Comparison of ENCODE assay signal across 10 mouse cellular contexts in genomic region chr3:107261851-107262165, GRCm38 (mm10). TPM values are rescaled to one million over a fixed set of nuclear protein-coding genes. Genes with fewer than 3 reads are reported as not detected.
DNase-seq lines count a peak whose midpoint lies in the region; ATAC-seq and TF ChIP-seq lines count a peak whose summit lies in the region.
"Had no signal": no experiment of that assay in that cellular context is flagged by ENCODE, and none has a peak within 500 bp of the region (broad histone marks: within the 10 kb centered on the region; RNA-seq: fewer than 3 reads in every experiment).

No protein-coding gene starts in this region.

- TF ChIP-seq EP300 in stomach, postnatal 0 days (optimal IDR thresholded peaks at IDR 0.05), result no peak

- WGBS in hindbrain, embryonic 11.5 days, result 53% methylated on average over 7 of the region's 7 CpGs
- WGBS in hindbrain, embryonic 10.5 days, result 62% methylated on average over 7 of the region's 7 CpGs
- WGBS in stomach, embryonic 14.5 days, result 54% methylated on average over 7 of the region's 7 CpGs
- WGBS in stomach, postnatal 0 days, result 47% methylated on average over 7 of the region's 7 CpGs
- WGBS in hindbrain, embryonic 16.5 days, result 29% methylated on average over 7 of the region's 7 CpGs

- no peaks in the 10 kb centered on the region for H3K36me3 ChIP-seq in hindbrain, embryonic 11.5 days (ENCODE audit: control insufficient read depth, insufficient read depth, low read length)
- no peaks in the 10 kb centered on the region for H3K36me3 ChIP-seq in hindbrain, embryonic 10.5 days
- H3K36me3 ChIP-seq in stomach, embryonic 14.5 days (ENCODE audit: control insufficient read depth, insufficient read depth, low read length), result no peaks in the 10 kb centered on the region
- no peaks in the 10 kb centered on the region for H3K36me3 ChIP-seq in stomach, postnatal 0 days (ENCODE audit: control insufficient read depth, insufficient read depth, low read length)
- H3K36me3 ChIP-seq in hindbrain, embryonic 16.5 days (ENCODE audit: control insufficient read depth, insufficient read depth, low read length), result no peaks in the 10 kb centered on the region
- no peaks in the 10 kb centered on the region for H3K36me3 ChIP-seq in splenic B cell, adult 2 months (ENCODE audit: control insufficient read depth, insufficient read depth, low read length, poor library complexity, severe bottlenecking)
- H3K36me3 ChIP-seq: G1E; liver, embryonic 13.5 days had no signal

- H3K27ac ChIP-seq in hindbrain, embryonic 11.5 days (ENCODE audit: low read depth, low read length), result no peak overlapping the region
- H3K27ac ChIP-seq in hindbrain, embryonic 10.5 days, result no peak overlapping the region
- H3K27ac ChIP-seq in stomach, embryonic 14.5 days (ENCODE audit: low read length), result peak overlapping the region; percentile 45; the same call in 1 of the 2 replicates
- no peak overlapping the region for H3K27ac ChIP-seq in stomach, postnatal 0 days (replicated peaks)
- H3K27ac ChIP-seq in hindbrain, embryonic 16.5 days (ENCODE audit: low read depth, low read length), result no peak overlapping the region
- H3K27ac ChIP-seq: liver, embryonic 13.5 days had no signal

- TF ChIP-seq CTCF in stomach, postnatal 0 days (IDR thresholded peaks at IDR 0.05; ENCODE audit: low read depth), result no peak

- no peaks in the 10 kb centered on the region for H3K27me3 ChIP-seq in hindbrain, embryonic 11.5 days (ENCODE audit: control insufficient read depth, insufficient read depth, low read length)
- H3K27me3 ChIP-seq in hindbrain, embryonic 10.5 days (ENCODE audit: insufficient read depth, poor library complexity, severe bottlenecking), result no peaks in the 10 kb centered on the region
- no peaks in the 10 kb centered on the region for H3K27me3 ChIP-seq in stomach, embryonic 14.5 days (ENCODE audit: control insufficient read depth, insufficient read depth, low read length)
- H3K27me3 ChIP-seq in stomach, postnatal 0 days (ENCODE audit: control insufficient read depth, insufficient read depth, low read length), result no peaks in the 10 kb centered on the region
- no peaks in the 10 kb centered on the region for H3K27me3 ChIP-seq in hindbrain, embryonic 16.5 days (replicated peaks; ENCODE audit: control insufficient read depth, insufficient read depth, low read length)
- no peaks in the 10 kb centered on the region for H3K27me3 ChIP-seq in splenic B cell, adult 2 months (ENCODE audit: control insufficient read depth, insufficient read depth, low read length, poor library complexity, severe bottlenecking)
- H3K27me3 ChIP-seq: liver, embryonic 13.5 days had no signal

- ATAC-seq in hindbrain, embryonic 11.5 days (ENCODE audit: low FRiP score), result peak; percentile 60
- ATAC-seq in stomach, embryonic 14.5 days (ENCODE audit: insufficient number of reproducible peaks, insufficient read depth, low FRiP score, low read depth), result no peak
- no peak for ATAC-seq in stomach, postnatal 0 days (ENCODE audit: low FRiP score, low TSS enrichment)
- ATAC-seq in hindbrain, embryonic 16.5 days, result peak; percentile 46

- H3K4me1 ChIP-seq in hindbrain, embryonic 11.5 days (replicated peaks; ENCODE audit: control insufficient read depth, insufficient read depth, low read length), result no peaks in the 10 kb centered on the region
- H3K4me1 ChIP-seq in hindbrain, embryonic 10.5 days (replicated peaks), result peaks cover 14% of the 10 kb centered on the region
- H3K4me1 ChIP-seq in stomach, embryonic 14.5 days (ENCODE audit: control insufficient read depth, insufficient read depth, low read length), result 0 out of 2 replicates have a peak, but pooled peaks cover 5% of the 10 kb centered on the region
- peaks cover 2% of the 10 kb centered on the region; the same call in 1 of the 2 replicates for H3K4me1 ChIP-seq in stomach, postnatal 0 days (replicated peaks; ENCODE audit: control insufficient read depth, insufficient read depth)
- H3K4me1 ChIP-seq in hindbrain, embryonic 16.5 days (ENCODE audit: control insufficient read depth, insufficient read depth, low read depth, low read length), result peaks cover 7% of the 10 kb centered on the region
- H3K4me1 ChIP-seq: liver, embryonic 13.5 days had no signal

- H3K4me3 ChIP-seq in hindbrain, embryonic 11.5 days (ENCODE audit: low read depth, low read length), result no peak overlapping the region
- no peak overlapping the region for H3K4me3 ChIP-seq in hindbrain, embryonic 10.5 days
- no peak overlapping the region for H3K4me3 ChIP-seq in stomach, embryonic 14.5 days (ENCODE audit: low read depth, low read length)
- no peak overlapping the region for H3K4me3 ChIP-seq in stomach, postnatal 0 days (ENCODE audit: low read depth, low read length)
- H3K4me3 ChIP-seq in hindbrain, embryonic 16.5 days (ENCODE audit: low read length), result no peak overlapping the region
- H3K4me3 ChIP-seq: liver, embryonic 13.5 days had no signal

- no peak for DNase-seq in hindbrain, embryonic 11.5 days (ENCODE audit: low spot score)
- DNase-seq in hindbrain, embryonic 10.5 days (ENCODE audit: low spot score), result no peak
- no peak for DNase-seq in stomach, postnatal 0 days (ENCODE audit: low spot score)
- DNase-seq in splenic B cell, adult 2 months (ENCODE audit: low read depth, low spot score), result peak; percentile 36
- DNase-seq in embryo, embryonic 10 days (ENCODE audit: low spot score), result no peak
- no peak for DNase-seq in frontal cortex, postnatal 10 days (ENCODE audit: low spot score in 2 of 2)
- DNase-seq: liver, embryonic 13.5 days had no signal

- no peak overlapping the region for H3K4me2 ChIP-seq in hindbrain, embryonic 11.5 days (replicated peaks; ENCODE audit: low read depth, low read length)
- no peak overlapping the region for H3K4me2 ChIP-seq in stomach, embryonic 14.5 days (replicated peaks; ENCODE audit: low read depth, low read length)
- no peak overlapping the region for H3K4me2 ChIP-seq in stomach, postnatal 0 days (replicated peaks; ENCODE audit: low read depth)
- H3K4me2 ChIP-seq in hindbrain, embryonic 16.5 days (ENCODE audit: low read length), result no peak overlapping the region
- H3K4me2 ChIP-seq: liver, embryonic 13.5 days had no signal

- H3K9ac ChIP-seq in hindbrain, embryonic 11.5 days (ENCODE audit: low read depth, low read length), result no peak overlapping the region
- no peak overlapping the region for H3K9ac ChIP-seq in stomach, embryonic 14.5 days (replicated peaks; ENCODE audit: low read depth, low read length)
- H3K9ac ChIP-seq in stomach, postnatal 0 days (ENCODE audit: low read length), result no peak overlapping the region
- no peak overlapping the region for H3K9ac ChIP-seq in hindbrain, embryonic 16.5 days (ENCODE audit: low read depth, low read length)
- H3K9ac ChIP-seq: liver, embryonic 13.5 days had no signal

- no peaks in the 10 kb centered on the region for H3K9me3 ChIP-seq in hindbrain, embryonic 11.5 days (ENCODE audit: control insufficient read depth, low read length)
- no peaks in the 10 kb centered on the region for H3K9me3 ChIP-seq in hindbrain, embryonic 10.5 days
- H3K9me3 ChIP-seq in stomach, embryonic 14.5 days (ENCODE audit: control insufficient read depth, low read depth, low read length), result no peaks in the 10 kb centered on the region
- no peaks in the 10 kb centered on the region for H3K9me3 ChIP-seq in stomach, postnatal 0 days (ENCODE audit: control insufficient read depth, low read length)
- no peaks in the 10 kb centered on the region for H3K9me3 ChIP-seq in hindbrain, embryonic 16.5 days (ENCODE audit: control insufficient read depth, low read length)
- H3K9me3 ChIP-seq: G1E; liver, embryonic 13.5 days had no signal

RNA-seq across cellular contexts. Expression of gene Lamtor5, which starts 16.9 kb away (rescaled TPM):
- 203 TPM in 2 replicates for polyA plus RNA-seq in hindbrain, embryonic 11.5 days (2014; fragmentation: Nextera tagmentation; extraction: Ambion mirVana)
- polyA plus RNA-seq in hindbrain, embryonic 10.5 days (2016; fragmentation: Nextera tagmentation; extraction: Ambion mirVana), result 202 and 225 TPM in 2 replicates
- 196 and 201 TPM in 2 replicates for polyA plus RNA-seq in stomach, embryonic 14.5 days (2014; fragmentation: Nextera tagmentation; extraction: Ambion mirVana)
- polyA plus RNA-seq in stomach, postnatal 0 days (2015; fragmentation: Nextera tagmentation; extraction: Ambion mirVana), result 186 and 189 TPM in 2 replicates
- polyA plus RNA-seq in hindbrain, embryonic 16.5 days (2015; fragmentation: Nextera tagmentation; extraction: Ambion mirVana), result 180 and 182 TPM in 2 replicates

RNA-seq across cellular contexts. Expression of gene Prok1, which starts 22.3 kb away (rescaled TPM):
- polyA plus RNA-seq in hindbrain, embryonic 11.5 days (2014; fragmentation: Nextera tagmentation; extraction: Ambion mirVana), result 0.06 TPM in 1 of 2 replicates, not detected in the other
- 0.05 TPM in 1 of 2 replicates, not detected in the other for polyA plus RNA-seq in hindbrain, embryonic 10.5 days (2016; fragmentation: Nextera tagmentation; extraction: Ambion mirVana)
- not detected in 2 replicates for polyA plus RNA-seq in stomach, embryonic 14.5 days (2014; fragmentation: Nextera tagmentation; extraction: Ambion mirVana)
- polyA plus RNA-seq in stomach, postnatal 0 days (2015; fragmentation: Nextera tagmentation; extraction: Ambion mirVana), result 10.5 and 11.3 TPM in 2 replicates
- 0.17 and 0.19 TPM in 2 replicates for polyA plus RNA-seq in hindbrain, embryonic 16.5 days (2015; fragmentation: Nextera tagmentation; extraction: Ambion mirVana)
- polyA plus RNA-seq: liver, embryonic 13.5 days had no signal

RNA-seq across cellular contexts. Expression of gene Slc16a4, which starts 29.2 kb away (rescaled TPM):
- polyA plus RNA-seq in hindbrain, embryonic 11.5 days (2014; fragmentation: Nextera tagmentation; extraction: Ambion mirVana), result 2.2 and 4.0 TPM in 2 replicates
- polyA plus RNA-seq in hindbrain, embryonic 10.5 days (2016; fragmentation: Nextera tagmentation; extraction: Ambion mirVana), result 1.9 and 2.3 TPM in 2 replicates
- 5.2 and 5.7 TPM in 2 replicates for polyA plus RNA-seq in stomach, embryonic 14.5 days (2014; fragmentation: Nextera tagmentation; extraction: Ambion mirVana)
- 1.9 and 2.1 TPM in 2 replicates for polyA plus RNA-seq in stomach, postnatal 0 days (2015; fragmentation: Nextera tagmentation; extraction: Ambion mirVana)
- 3.0 and 3.1 TPM in 2 replicates for polyA plus RNA-seq in hindbrain, embryonic 16.5 days (2015; fragmentation: Nextera tagmentation; extraction: Ambion mirVana)
- polyA plus RNA-seq: G1E had no signal

RNA-seq across cellular contexts. Expression of gene A630076J17Rik, which starts 31.4 kb away (rescaled TPM):
- not detected in 2 replicates for polyA plus RNA-seq in hindbrain, embryonic 11.5 days (2014; fragmentation: Nextera tagmentation; extraction: Ambion mirVana)
- not detected in 2 replicates for polyA plus RNA-seq in hindbrain, embryonic 10.5 days (2016; fragmentation: Nextera tagmentation; extraction: Ambion mirVana)
- polyA plus RNA-seq in stomach, embryonic 14.5 days (2014; fragmentation: Nextera tagmentation; extraction: Ambion mirVana), result 1.2 and 1.3 TPM in 2 replicates
- 28.1 and 32.7 TPM in 2 replicates for polyA plus RNA-seq in stomach, postnatal 0 days (2015; fragmentation: Nextera tagmentation; extraction: Ambion mirVana)
- polyA plus RNA-seq in hindbrain, embryonic 16.5 days (2015; fragmentation: Nextera tagmentation; extraction: Ambion mirVana), result not detected in 2 replicates
- polyA plus RNA-seq: G1E; liver, embryonic 13.5 days had no signal

RNA-seq across cellular contexts. Expression of gene Cym, which starts 40.3 kb away (rescaled TPM):
- polyA plus RNA-seq in hindbrain, embryonic 11.5 days (2014; fragmentation: Nextera tagmentation; extraction: Ambion mirVana), result not detected in 2 replicates
- not detected in 2 replicates for polyA plus RNA-seq in hindbrain, embryonic 10.5 days (2016; fragmentation: Nextera tagmentation; extraction: Ambion mirVana)
- polyA plus RNA-seq in stomach, embryonic 14.5 days (2014; fragmentation: Nextera tagmentation; extraction: Ambion mirVana), result 2,615 and 2,827 TPM in 2 replicates
- 69,611 and 75,506 TPM in 2 replicates for polyA plus RNA-seq in stomach, postnatal 0 days (2015; fragmentation: Nextera tagmentation; extraction: Ambion mirVana)
- 0.12 and 0.13 TPM in 2 replicates for polyA plus RNA-seq in hindbrain, embryonic 16.5 days (2015; fragmentation: Nextera tagmentation; extraction: Ambion mirVana)
- polyA plus RNA-seq: G1E had no signal

Comparison
In these comparisons a context has a peak if more than half of its experiments do, and no peak if none do; other contexts are left out.
1. ATAC-seq: peak in hindbrain, embryonic 11.5 days (single experiment) and hindbrain, embryonic 16.5 days (single experiment); none in stomach, embryonic 14.5 days (single experiment) and stomach, postnatal 0 days (single experiment).